Mouse (Mus musculus) embryonic fibroblast, embryonic 13.5 days (primary cell): Measurements from ENCODE around the gene Gm49416. TPM values are rescaled to one million over a fixed set of nuclear protein-coding genes. Genes with fewer than 3 reads are reported as not detected.
"Not testable (repeated sequence)": the region's sequence is repeated elsewhere in the genome, so short reads cannot be mapped to it uniquely, and the experiment has no call there.

Source experiments
- H3K27ac ChIP-seq: 2 replicates; pipeline ENCODE4 v1.5.1; 2012; ENCODE audit warnings: low read length, control low read depth, inconsistent platforms; ENCODE audit not compliant: insufficient read depth
- H3K4me1 ChIP-seq: 2 replicates; pipeline ENCODE4 v1.6.1; 2011; ENCODE audit warnings: low read length; ENCODE audit not compliant: control insufficient read depth, insufficient read depth
- H3K4me3 ChIP-seq: 2 replicates; pipeline ENCODE4 v1.5.1; 2011; ENCODE audit warnings: mild to moderate bottlenecking, control low read depth, low read length; ENCODE audit not compliant: insufficient read depth
- CTCF ChIP-seq: IDR thresholded peaks from 2 replicates; pipeline ENCODE4 v1.5.1; 2011; ENCODE audit warnings: mild to moderate bottlenecking, control low read depth, low read length, moderate library complexity, borderline replicate concordance; ENCODE audit not compliant: insufficient read depth
- POLR2A ChIP-seq: IDR thresholded peaks from 2 replicates; pipeline ENCODE4 v1.6.1; 2011; ENCODE audit warnings: low read depth, mild to moderate bottlenecking, control low read depth, low read length, moderate library complexity
- polyA plus RNA-seq: library from polyadenylated mRNA; stranded (reverse); fragments of >200 nt; gene quantifications from 2 replicates; pipeline ENCODE4 v1.2.4, GENCODE M21; 2011; ENCODE audit warnings: low read depth; ENCODE audit not compliant: missing spikeins, insufficient read length

The Gm49416 gene
- polyA plus RNA-seq, 1 experiment, result 16.8 TPM

DNA sequence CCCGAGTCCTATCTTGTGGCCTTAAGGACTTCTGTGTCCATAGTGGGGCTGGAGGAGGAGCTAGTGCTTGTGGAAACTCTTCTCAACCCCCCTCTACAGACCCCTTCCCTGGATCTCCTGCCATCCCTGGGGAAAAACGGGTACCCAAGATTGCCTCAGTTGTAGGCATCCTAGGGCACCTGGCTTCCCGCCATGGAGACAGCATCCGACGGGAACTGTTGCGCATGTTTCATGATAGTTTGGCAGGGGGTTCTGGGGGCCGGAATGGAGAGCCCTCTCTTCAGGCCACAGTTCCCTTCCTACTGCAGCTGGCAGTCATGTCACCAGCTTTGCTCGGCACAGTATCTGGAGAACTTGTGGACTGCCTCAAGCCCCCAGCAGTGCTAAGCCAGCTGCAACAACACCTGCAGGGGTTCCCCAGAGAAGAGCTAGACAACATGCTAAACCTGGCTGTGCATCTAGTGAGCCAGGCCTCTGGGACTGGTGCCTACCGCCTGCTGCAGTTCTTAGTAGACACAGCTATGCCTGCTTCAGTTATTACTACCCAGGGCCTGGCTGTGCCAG is 6.8 kb downstream of the Gm49416 start:
- Histone ChIP-seq H3K4me1 (peaks cover 6% of the 10 kb centered on the region), H3K27ac (no peak overlapping the region), H3K4me3 (no peak overlapping the region)
- TF ChIP-seq CTCF, result no peak
- TF ChIP-seq POLR2A, result no peak

DNA sequence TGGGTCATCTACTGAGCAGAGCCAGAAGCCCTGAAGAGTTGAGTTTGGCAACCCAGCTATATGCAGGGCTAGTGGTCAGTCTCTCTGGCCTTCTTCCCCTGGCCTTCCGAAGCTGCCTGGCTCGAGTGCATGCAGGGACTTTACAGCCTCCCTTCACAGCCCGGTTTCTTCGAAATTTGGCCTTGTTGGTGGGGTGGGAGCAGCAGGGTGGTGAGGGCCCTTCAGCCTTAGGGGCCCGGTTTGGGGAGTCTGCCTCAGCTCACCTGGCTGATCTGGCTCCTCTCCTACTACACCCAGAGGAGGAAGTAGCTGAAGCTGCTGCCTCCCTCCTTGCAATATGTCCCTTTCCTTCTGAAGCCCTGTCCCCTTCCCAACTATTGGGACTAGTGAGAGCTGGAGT is 7.5 kb downstream of the Gm49416 start:
- not testable (repeated sequence) for H3K27ac ChIP-seq, H3K4me3 ChIP-seq, H3K4me1 ChIP-seq

DNA sequence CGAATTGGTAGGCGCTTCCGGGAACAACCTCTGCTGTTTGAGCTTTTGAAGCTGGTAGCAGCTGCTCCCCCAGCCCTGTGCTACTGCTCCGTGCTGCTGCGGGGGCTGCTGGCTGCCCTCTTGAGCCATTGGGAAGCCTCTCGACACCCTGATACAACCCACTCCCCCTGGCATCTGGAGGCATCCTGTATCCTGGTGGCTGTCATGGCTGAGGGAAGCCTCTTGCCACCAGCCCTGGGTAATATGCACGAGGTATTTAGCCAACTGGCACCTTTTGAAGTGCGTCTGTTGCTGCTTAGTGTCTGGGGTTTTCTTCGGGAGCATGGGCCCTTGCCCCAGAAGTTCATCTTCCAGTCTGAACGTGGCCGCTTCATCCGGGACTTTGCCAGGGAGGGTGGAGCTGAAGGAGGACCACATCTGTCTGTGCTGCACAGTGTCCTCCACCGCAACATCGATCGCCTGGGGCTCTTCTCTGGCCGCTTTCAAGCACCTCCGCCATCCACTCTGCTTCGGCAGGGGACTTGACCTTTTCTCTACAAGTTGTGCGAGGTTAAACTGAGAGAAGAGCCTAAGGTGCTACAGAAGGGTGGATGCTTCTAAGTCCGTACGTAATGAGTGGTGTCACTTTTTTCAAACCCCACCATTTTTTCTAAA is 8.6 kb downstream of the Gm49416 start:
- not testable (repeated sequence) for H3K4me1 ChIP-seq, H3K4me3 ChIP-seq
- peak overlapping the region; percentile 69 for H3K27ac ChIP-seq

DNA sequence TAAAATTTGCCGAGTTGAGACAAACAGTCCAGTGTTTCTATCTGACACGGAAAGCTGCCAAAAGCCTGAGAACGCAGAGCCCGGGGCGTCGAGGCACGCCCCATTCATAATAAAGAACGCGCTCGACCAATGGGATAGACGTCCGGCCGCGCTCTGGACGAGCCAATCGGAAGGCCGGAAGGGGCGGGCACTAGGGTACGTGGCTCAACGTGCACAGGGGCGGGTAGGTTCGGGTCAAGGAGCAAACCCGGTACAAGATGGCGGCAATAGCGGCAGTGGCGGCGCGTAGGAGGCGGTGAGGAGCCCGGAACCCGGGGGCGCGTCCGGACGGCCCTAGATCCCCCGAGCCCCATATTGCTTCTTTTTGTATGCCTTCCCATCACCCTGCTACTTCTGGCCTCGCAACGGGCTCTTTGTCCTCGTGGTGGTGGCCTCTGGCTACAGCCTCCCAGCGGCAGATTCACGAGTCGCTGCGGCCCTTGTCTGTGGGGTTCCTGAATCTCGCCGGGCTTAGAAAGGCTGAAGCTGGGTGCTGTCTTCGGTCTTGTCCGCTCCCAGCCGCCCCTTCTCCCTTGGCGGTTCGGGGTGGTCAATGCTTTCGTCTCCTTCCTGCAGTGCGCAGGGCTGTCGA is 9.3 kb downstream of the Gm49416 start, which contains the start of gene Ganab:
Gene Ganab (plus strand): TSS at position 207 of the 631 bp plus-strand sequence.
- H3K4me3 ChIP-seq, result peak within 1 kb of the TSS; percentile 87
- no peak for TF ChIP-seq CTCF
- TF ChIP-seq POLR2A, result peak; percentile 78
- H3K4me1 ChIP-seq, result peaks cover 3% of the 10 kb centered on the region
- peak within 1 kb of the TSS; percentile 76 for H3K27ac ChIP-seq

DNA sequence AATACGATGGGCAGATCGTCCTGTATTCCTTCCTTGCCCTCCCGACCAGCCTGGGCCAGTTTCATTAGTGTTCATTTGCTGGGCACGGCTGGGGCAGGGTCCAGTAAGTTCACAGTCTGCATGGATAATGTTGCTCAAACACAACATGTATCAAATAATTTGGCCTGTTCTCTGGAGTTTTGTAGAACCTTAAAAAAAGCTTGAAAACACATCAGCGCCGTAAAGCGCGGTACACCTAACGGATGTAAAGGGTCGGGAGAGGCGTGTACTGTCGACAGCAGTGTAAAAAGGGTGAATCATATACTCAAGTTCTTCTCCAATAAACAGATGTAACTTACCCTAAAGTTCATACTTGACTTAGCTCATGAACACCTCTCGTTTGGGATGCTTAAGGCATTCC is 9.8 kb downstream of the Gm49416 start:
- Histone ChIP-seq H3K27ac (peak overlapping the region; percentile 76), H3K4me1 (peaks cover 3% of the 10 kb centered on the region), H3K4me3 (peak overlapping the region; percentile 87)
- TF ChIP-seq CTCF (no peak), POLR2A (no peak)

DNA sequence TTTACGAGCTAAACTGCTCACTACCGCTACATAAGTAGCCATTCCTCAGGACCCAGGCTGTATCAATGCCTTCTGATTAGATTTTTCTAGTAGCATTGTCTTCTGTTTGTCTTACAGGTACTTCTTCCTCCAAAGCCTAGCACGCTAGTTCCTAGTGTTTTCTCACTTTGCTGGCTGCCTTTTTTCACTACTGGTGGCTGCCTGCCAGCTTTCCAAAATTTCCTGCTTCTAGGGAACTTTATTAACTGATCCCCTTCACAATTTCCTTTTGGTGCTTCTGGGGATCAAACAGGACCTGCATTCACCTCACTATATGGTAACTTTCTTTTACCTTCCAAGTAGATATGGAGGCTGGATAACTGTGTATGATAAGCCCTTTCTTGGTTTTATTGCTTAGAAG is 10.4 kb downstream of the Gm49416 start:
- peaks cover 3% of the 10 kb centered on the region for H3K4me1 ChIP-seq
- peak overlapping the region; percentile 76 for H3K27ac ChIP-seq
- TF ChIP-seq POLR2A, result no peak
- no peak for TF ChIP-seq CTCF
- H3K4me3 ChIP-seq, result peak overlapping the region; percentile 87

DNA sequence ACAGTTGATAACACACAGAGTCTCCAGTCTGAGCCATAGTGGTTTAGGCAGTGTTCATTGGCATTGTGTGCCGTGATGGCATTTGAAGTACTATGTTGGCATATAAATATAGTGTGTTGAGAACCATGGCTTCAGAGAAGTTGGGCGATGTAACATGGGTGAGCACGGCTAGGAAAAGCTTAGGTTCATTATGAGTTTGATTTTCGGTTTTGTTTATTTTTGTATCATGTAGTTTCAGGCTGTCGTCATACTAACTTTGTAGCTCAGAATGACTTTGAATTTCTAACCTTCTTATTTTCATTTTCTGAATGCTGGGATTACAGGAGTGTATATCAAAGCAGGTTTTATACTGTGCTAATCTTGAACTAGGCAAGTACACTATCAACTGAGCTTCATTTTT is 14.7 kb downstream of the Gm49416 start:
- H3K4me3 ChIP-seq, result no peak overlapping the region
- no peak overlapping the region for H3K27ac ChIP-seq
- H3K4me1 ChIP-seq, result no peaks in the 10 kb centered on the region
- TF ChIP-seq POLR2A (no peak), CTCF (no peak)

DNA sequence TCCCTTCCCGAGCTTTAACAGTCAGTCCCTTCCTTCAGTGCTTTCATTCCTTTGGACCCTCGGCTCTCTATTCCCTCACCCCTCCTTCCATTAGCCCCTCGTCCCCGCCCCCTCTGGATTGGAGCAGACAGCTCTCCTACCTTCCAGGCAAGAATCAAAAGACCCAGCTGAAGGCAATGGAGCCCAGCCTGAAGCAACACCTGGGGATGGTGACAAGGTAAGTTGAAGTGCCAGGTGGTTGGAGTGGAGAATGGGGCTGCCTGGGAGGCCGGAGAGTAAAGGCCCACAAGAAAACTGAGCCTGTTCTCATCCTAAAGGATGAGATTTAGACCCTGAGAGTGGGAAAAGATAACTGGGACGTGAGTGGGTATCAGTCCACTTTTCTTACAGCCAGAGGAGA is 19.8 kb downstream of the Gm49416 start:
- TF ChIP-seq POLR2A (no peak), CTCF (no peak)
- Histone ChIP-seq H3K4me1 (no peaks in the 10 kb centered on the region), H3K4me3 (no peak overlapping the region), H3K27ac (no peak overlapping the region)

DNA sequence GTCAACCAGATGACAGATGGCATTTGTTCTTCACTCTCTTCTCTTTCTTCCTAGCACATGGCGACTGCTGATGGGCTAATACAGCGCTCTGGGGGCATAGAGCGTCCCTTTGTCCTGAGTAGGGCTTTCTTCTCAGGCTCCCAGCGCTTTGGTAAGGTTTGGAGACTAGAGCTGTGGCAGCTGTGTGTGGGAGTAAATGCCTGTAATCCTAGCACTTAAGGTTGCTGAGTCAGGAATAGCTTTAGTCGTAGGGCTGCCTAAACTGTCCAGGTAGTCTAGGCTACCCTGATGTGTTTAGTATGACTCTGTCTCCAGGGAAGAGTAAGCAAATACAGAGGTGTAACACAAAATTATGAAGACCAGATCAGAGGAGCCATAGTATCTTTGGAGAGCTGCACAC is 23.1 kb downstream of the Gm49416 start:
- TF ChIP-seq POLR2A (no peak), CTCF (no peak)
- no peaks in the 10 kb centered on the region for H3K4me1 ChIP-seq

DNA sequence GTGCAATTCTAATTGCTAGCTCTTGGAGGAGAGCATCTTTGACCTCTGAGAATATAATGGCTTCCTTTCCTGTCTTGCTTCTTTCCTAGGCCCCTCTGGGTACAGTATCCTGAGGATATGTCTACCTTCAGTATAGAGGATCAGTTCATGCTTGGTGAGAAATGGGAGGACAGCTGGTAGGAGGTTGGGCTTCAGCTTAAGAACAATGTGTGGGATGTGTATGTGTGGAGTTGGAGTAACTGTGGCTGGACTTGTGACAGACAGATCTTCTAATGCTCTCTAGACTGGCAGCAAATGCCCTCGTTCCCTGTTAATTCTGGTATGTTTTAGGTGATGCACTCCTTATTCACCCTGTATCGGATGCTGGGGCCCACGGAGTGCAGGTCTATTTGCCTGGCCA is 25.5 kb downstream of the Gm49416 start:
- Histone ChIP-seq H3K4me1 (no peaks in the 10 kb centered on the region), H3K4me3 (no peak overlapping the region), H3K27ac (no peak overlapping the region)
- TF ChIP-seq POLR2A, result no peak
- TF ChIP-seq CTCF, result no peak

More for the DNA sequence above, 23.1 kb downstream of the Gm49416 start:
- H3K4me3 ChIP-seq, result no peak overlapping the region
- no peak overlapping the region for H3K27ac ChIP-seq
